Mouse (Mus musculus): ENCODE measurements around the gene Serpina10. TPM values are rescaled to one million over a fixed set of nuclear protein-coding genes. Genes with fewer than 3 reads are reported as not detected.

Gene Serpina10
- 2.3 TPM for polyA plus RNA-seq (2015; fragmentation: Illumina TruSeq; extraction: RNeasy Lipid Tissue Mini Kit (QIAGEN cat#74804); ENCODE audit: insufficient read depth, low replicate concordance)

DNA sequence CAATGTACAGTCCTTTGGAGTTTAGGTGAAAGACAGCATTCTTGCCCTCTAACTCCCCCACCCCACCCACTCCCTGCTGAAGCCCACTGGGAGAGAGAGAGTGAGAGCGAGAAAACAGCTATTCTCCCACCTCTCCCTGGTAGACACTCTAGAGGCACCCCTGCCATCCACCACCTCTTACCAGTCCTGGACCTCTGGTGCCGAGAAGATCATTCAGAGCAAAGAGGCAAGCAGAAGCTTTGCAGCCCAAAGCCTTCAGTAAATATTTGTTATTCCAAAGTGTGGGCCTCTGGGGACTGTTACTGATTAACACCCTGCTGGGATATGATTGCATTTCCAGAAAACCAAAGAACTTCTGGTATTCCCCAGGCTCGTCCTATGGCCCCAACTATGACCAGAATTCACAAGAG, at the start of gene Serpina10:
Gene Serpina10, minus strand, starts transcription at position 242 of the 410 bp plus-strand sequence.

GRCm38 (mm10) chr12:103676039-103676438, 44.8 kb upstream of the Serpina10 start, which contains the start of gene Serpina16:
TSS of gene Serpina16 (minus strand) at chr12:103676139.

GRCm38 (mm10) chr12:103656848-103657626, 25.8 kb upstream of the Serpina10 start, which contains the start of gene Serpina6:
TSS of gene Serpina6 (minus strand) at chr12:103657212.

Other genes with a start within 250 kb of the Serpina10 start
- 7.5 TPM for gene Otub2, start 242.8 kb downstream of the Serpina10 start, polyA plus RNA-seq (2015; fragmentation: Illumina TruSeq; extraction: RNeasy Lipid Tissue Mini Kit (QIAGEN cat#74804); ENCODE audit: insufficient read depth, low replicate concordance)
- gene 9330161L09Rik, start 223.6 kb downstream of the Serpina10 start, polyA plus RNA-seq (2015; fragmentation: Illumina TruSeq; extraction: RNeasy Lipid Tissue Mini Kit (QIAGEN cat#74804); ENCODE audit: insufficient read depth, low replicate concordance): 0.41 TPM
- gene Ddx24, start 205.6 kb downstream of the Serpina10 start, polyA plus RNA-seq (2015; fragmentation: Illumina TruSeq; extraction: RNeasy Lipid Tissue Mini Kit (QIAGEN cat#74804); ENCODE audit: insufficient read depth, low replicate concordance): 73.9 TPM
- gene Ifi27, start 197.2 kb downstream of the Serpina10 start, polyA plus RNA-seq (2015; fragmentation: Illumina TruSeq; extraction: RNeasy Lipid Tissue Mini Kit (QIAGEN cat#74804); ENCODE audit: insufficient read depth, low replicate concordance): 191 TPM
- gene Ifi27l2a, start 187.8 kb downstream of the Serpina10 start, polyA plus RNA-seq (2015; fragmentation: Illumina TruSeq; extraction: RNeasy Lipid Tissue Mini Kit (QIAGEN cat#74804); ENCODE audit: insufficient read depth, low replicate concordance): 204 TPM
- not detected for gene Ifi27l2b, start 174.2 kb downstream of the Serpina10 start, polyA plus RNA-seq (2015; fragmentation: Illumina TruSeq; extraction: RNeasy Lipid Tissue Mini Kit (QIAGEN cat#74804); ENCODE audit: insufficient read depth, low replicate concordance)
- gene Ppp4r4, start 99.2 kb downstream of the Serpina10 start, polyA plus RNA-seq (2015; fragmentation: Illumina TruSeq; extraction: RNeasy Lipid Tissue Mini Kit (QIAGEN cat#74804); ENCODE audit: insufficient read depth, low replicate concordance): 1.2 TPM
- gene Serpina6, start 25.8 kb upstream of the Serpina10 start, polyA plus RNA-seq (2015; fragmentation: Illumina TruSeq; extraction: RNeasy Lipid Tissue Mini Kit (QIAGEN cat#74804); ENCODE audit: insufficient read depth, low replicate concordance): not detected
- not detected for gene Serpina16, start 44.7 kb upstream of the Serpina10 start, polyA plus RNA-seq (2015; fragmentation: Illumina TruSeq; extraction: RNeasy Lipid Tissue Mini Kit (QIAGEN cat#74804); ENCODE audit: insufficient read depth, low replicate concordance)
- not detected for gene Serpina1f, start 64.1 kb upstream of the Serpina10 start, polyA plus RNA-seq (2015; fragmentation: Illumina TruSeq; extraction: RNeasy Lipid Tissue Mini Kit (QIAGEN cat#74804); ENCODE audit: insufficient read depth, low replicate concordance)
- 0.39 TPM for gene Serpina1d, start 142.1 kb upstream of the Serpina10 start, polyA plus RNA-seq (2015; fragmentation: Illumina TruSeq; extraction: RNeasy Lipid Tissue Mini Kit (QIAGEN cat#74804); ENCODE audit: insufficient read depth, low replicate concordance)
- gene Serpina1b, start 198.9 kb upstream of the Serpina10 start, polyA plus RNA-seq (2015; fragmentation: Illumina TruSeq; extraction: RNeasy Lipid Tissue Mini Kit (QIAGEN cat#74804); ENCODE audit: insufficient read depth, low replicate concordance): 6.7 TPM
- 0.65 TPM for gene Serpina1a, start 232.1 kb upstream of the Serpina10 start, polyA plus RNA-seq (2015; fragmentation: Illumina TruSeq; extraction: RNeasy Lipid Tissue Mini Kit (QIAGEN cat#74804); ENCODE audit: insufficient read depth, low replicate concordance)